Mouse (Mus musculus) thymus, adult 2 months (tissue): Measurements from ENCODE around the gene Ykt6. TPM values are rescaled to one million over a fixed set of nuclear protein-coding genes. Genes with fewer than 3 reads are reported as not detected.
"Not testable (repeated sequence)": the region's sequence is repeated elsewhere in the genome, so short reads cannot be mapped to it uniquely, and the experiment has no call there.

Source experiments
- DNase-seq: peaks from one replicate; pipeline ENCODE4 v3.0.0; 2021
- H3K27ac ChIP-seq: fragments of 200-500 bp; 2 replicates; pipeline ENCODE4 v1.5.1; 2012; ENCODE audit warnings: low read length, control low read depth; ENCODE audit not compliant: control insufficient read depth, insufficient read depth
- H3K27me3 ChIP-seq: fragments of 200-500 bp; 2 replicates; pipeline ENCODE4 v1.6.1; 2012; ENCODE audit warnings: mild to moderate bottlenecking, low read length, moderate library complexity, mixed read lengths; ENCODE audit not compliant: control insufficient read depth, insufficient read depth
- H3K36me3 ChIP-seq: fragments of 200-500 bp; 2 replicates; pipeline ENCODE4 v1.6.1; 2012; ENCODE audit warnings: mild to moderate bottlenecking, low read length, moderate library complexity; ENCODE audit not compliant: control insufficient read depth, insufficient read depth
- H3K4me1 ChIP-seq: fragments of 200-500 bp; replicated peaks from 2 replicates; pipeline ENCODE4 v1.6.1; 2012; ENCODE audit warnings: low read length; ENCODE audit not compliant: control insufficient read depth, insufficient read depth
- H3K4me3 ChIP-seq: fragments of 200-500 bp; 2 replicates; pipeline ENCODE4 v1.5.1; 2012; ENCODE audit warnings: mild to moderate bottlenecking, low read length, control low read depth, moderate library complexity; ENCODE audit not compliant: control insufficient read depth, insufficient read depth
- CTCF ChIP-seq: fragments of 200-500 bp; IDR thresholded peaks from 2 replicates; pipeline ENCODE4 v1.5.1; 2012; ENCODE audit warnings: mild to moderate bottlenecking, control low read depth, low read length, moderate library complexity, borderline replicate concordance; ENCODE audit not compliant: control insufficient read depth, poor library complexity, insufficient read depth; ENCODE audit errors: extremely low read depth
- POLR2A ChIP-seq: fragments of 200-500 bp; IDR thresholded peaks from 2 replicates; pipeline ENCODE4 v1.6.1; 2012; ENCODE audit warnings: mild to moderate bottlenecking, low read length, control low read depth, moderate library complexity; ENCODE audit not compliant: control insufficient read depth, poor library complexity, insufficient read depth; ENCODE audit errors: extremely low read depth
- WGBS: fragments of 180-500 bp; shearing (Covaris S2); methylation state at CpG from one replicate; pipeline ENCODE4 v1.1.7; 2018; 5-methylcytosine and 5-hydroxymethylcytosine counted together
- polyA plus RNA-seq: library from polyadenylated mRNA; depleted of rRNA; stranded (reverse); fragments of >200 nt; gene quantifications from 2 replicates; pipeline ENCODE4 v1.2.3, GENCODE M21; 2012; rRNA removed

The Ykt6 gene
- polyA plus RNA-seq, 1 experiment: 101 TPM

DNA sequence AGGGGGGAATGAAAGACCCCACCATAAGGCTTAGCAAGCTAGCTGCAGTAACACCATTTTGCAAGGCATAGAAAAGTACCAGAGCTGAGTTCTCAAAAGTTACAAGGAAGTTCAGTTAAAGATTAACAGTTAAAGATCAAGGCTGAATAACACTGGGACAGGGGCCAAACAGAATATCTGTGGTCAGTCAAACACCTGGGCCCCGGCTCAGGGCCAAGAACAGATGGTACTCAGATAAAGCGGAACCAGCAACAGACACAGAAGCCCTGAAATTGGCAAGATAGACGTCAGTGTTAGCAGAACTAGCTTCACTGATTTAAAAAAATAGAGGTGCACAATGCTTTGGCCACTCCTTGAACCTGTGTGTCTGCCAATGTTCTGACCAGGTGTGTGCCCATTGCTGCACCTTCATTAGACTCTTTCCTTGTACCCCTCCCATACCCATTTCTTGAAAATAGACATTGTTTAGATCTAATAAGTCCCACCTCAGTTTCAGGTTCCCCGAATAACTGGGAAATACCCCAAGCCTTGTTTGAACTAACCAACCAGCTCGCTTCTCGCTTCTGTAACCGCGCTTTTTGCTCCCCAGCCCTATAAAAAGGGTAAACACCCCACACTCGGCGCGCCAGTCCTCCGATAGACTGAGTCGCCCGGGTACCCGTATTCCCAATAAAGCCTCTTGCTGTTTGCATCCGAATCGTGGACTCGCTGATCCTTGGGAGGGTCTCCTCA is 55.4 kb downstream of the Ykt6 start:
- H3K4me1 ChIP-seq: peaks cover 12% of the 10 kb centered on the region
- H3K27me3 ChIP-seq, H3K4me3 ChIP-seq, H3K27ac ChIP-seq, DNase-seq: not testable (repeated sequence)
- WGBS: 95% methylated on average over 3 of the region's 18 CpGs
- peaks cover 12% of the 10 kb centered on the region for H3K36me3 ChIP-seq

- no peak for TF ChIP-seq CTCF
- TF ChIP-seq POLR2A: no peak
- Histone ChIP-seq H3K27ac (no peak overlapping the region), H3K36me3 (peaks cover 12% of the 10 kb centered on the region), H3K4me1 (peaks cover 20% of the 10 kb centered on the region), H3K4me3 (no peak overlapping the region), H3K27me3 (no peaks in the 10 kb centered on the region; the same call in 1 of the 2 replicates)
- 88% methylated on average over 3 of the region's 3 CpGs for WGBS
- no peak for DNase-seq
Observed at GRCm38 (mm10) chr11:6011879-6012278, 56.4 kb downstream of the Ykt6 start.

DNA sequence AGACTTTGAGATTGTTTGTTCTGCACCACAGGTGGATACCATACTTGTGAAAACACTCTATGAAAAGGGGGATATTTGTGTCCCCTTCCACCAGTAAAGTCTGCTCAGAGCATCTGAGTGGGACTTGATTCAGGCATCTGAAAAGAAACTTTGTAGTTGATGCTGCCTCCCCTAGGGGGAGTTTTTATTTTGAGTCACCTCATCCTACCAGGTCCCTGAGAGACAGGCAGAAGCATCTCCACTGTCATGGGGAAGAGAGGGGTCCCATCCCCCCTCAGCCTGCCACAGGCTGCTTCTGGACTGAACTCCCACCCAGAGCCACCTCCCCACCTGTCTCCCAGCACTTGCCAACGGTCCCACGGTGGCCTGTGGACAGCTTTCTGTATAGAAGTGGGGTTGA is 57.9 kb downstream of the Ykt6 start:
- Histone ChIP-seq H3K4me3 (no peak overlapping the region), H3K36me3 (peaks cover 12% of the 10 kb centered on the region), H3K4me1 (peaks cover 33% of the 10 kb centered on the region), H3K27me3 (no peaks in the 10 kb centered on the region; the same call in 1 of the 2 replicates), H3K27ac (no peak overlapping the region)
- 63% methylated on average over 2 of the region's 2 CpGs for WGBS
- DNase-seq: peak; percentile 57
- TF ChIP-seq CTCF (no peak), POLR2A (no peak)

DNA sequence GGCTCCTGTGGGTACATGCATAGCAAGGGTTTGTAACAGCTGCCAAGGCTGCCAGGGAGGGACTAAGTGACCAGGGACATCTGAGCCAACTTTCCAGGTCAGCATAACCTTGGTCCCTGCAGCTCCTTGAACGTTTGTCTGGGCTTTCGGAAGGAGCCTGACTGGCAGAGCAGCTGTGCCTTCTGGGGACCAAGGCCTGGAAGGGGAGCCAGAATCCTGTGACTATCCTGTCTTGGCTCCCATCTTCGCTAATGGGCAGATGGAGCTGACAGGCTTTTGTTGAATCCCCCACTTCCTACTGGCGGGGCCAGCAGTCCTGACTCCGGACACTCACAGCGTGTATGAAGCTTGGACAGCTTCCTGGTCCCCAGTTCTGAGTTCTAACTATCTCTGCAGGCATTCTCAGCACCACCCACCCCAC is 59.5 kb downstream of the Ykt6 start:
- H3K27me3 ChIP-seq: no peaks in the 10 kb centered on the region; the same call in 1 of the 2 replicates
- peaks cover 8% of the 10 kb centered on the region for H3K36me3 ChIP-seq
- TF ChIP-seq CTCF (no peak), POLR2A (no peak)
- H3K4me1 ChIP-seq: peaks cover 41% of the 10 kb centered on the region
- DNase-seq: no peak
- WGBS: 97% methylated on average over 6 of the region's 6 CpGs
- no peak overlapping the region for H3K4me3 ChIP-seq
- H3K27ac ChIP-seq: no peak overlapping the region

DNA sequence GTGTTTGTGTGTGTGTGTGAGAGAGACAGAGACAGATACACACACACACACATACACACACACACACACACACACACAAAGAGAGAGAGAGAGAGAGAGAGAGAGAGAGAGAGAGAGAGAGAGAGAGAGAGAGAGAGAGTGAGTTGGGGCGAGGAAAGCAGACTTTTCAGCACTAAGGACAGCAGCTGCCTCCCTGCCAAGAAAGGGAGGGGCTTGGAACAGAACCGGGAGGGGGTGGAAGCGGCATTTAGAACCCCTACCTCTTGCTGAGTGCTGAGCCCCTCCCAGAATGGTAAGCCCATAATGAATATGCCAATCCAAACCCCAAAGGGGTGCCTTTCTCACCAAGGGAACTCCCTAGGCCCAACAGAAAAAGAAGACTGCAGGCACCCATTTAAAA is 60.9 kb downstream of the Ykt6 start:
- Histone ChIP-seq H3K27me3 (no peaks in the 10 kb centered on the region; the same call in 1 of the 2 replicates), H3K4me1 (peaks cover 49% of the 10 kb centered on the region), H3K4me3 (no peak overlapping the region), H3K27ac (no peak overlapping the region), H3K36me3 (peaks cover 8% of the 10 kb centered on the region)
- no peak for TF ChIP-seq CTCF
- no peak for TF ChIP-seq POLR2A
- DNase-seq: peak; percentile 60
- WGBS: 5% methylated on average over 3 of the region's 3 CpGs

DNA sequence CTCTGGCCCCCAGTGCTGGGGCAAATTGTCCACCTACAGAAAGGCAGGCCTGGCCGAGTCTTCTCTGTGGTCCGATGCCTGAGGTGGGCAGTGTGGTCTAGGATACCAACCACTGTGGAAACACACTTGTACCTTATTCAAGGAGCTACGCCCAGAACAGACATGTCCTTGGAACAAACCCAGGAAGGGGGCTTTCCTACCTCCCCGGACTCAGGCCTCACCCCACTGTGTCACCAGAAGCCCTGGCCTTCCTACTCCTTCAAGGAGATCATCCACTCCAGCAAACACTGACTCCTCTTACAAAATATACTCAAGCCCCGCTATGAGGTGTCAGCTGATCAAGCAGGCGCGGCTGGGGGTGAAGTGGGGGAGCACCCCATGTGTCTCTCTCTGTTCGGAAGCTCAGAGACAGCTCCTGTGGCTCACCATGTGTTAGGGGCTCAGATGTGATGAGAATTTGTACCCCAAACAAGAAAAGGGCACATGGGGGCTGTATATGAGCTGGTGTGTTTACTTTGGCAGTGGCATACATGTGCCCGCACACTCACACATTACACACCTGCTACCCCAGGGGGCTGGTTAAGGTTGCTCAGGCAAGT is 61.4 kb downstream of the Ykt6 start:
- no peak for DNase-seq
- Histone ChIP-seq H3K36me3 (peaks cover 3% of the 10 kb centered on the region), H3K27ac (peak overlapping the region; percentile 66; the same call in 1 of the 2 replicates), H3K4me3 (no peak overlapping the region), H3K4me1 (peaks cover 49% of the 10 kb centered on the region), H3K27me3 (no peaks in the 10 kb centered on the region; the same call in 1 of the 2 replicates)
- 74% methylated on average over 9 of the region's 9 CpGs for WGBS
- TF ChIP-seq CTCF: no peak
- TF ChIP-seq POLR2A: no peak

Other genes starting within 250 kb of the Ykt6 start
- 217 and 219 TPM in 2 replicates for gene Mrps24, start 240.0 kb upstream of the Ykt6 start, polyA plus RNA-seq
- 22.2 and 22.4 TPM in 2 replicates for gene Urgcp, start 193.3 kb upstream of the Ykt6 start, polyA plus RNA-seq
- gene Dbnl, start 167.2 kb upstream of the Ykt6 start, polyA plus RNA-seq: 121 and 136 TPM in 2 replicates
- 11.1 and 38.2 TPM in 2 replicates for gene Pgam2, start 152.0 kb upstream of the Ykt6 start, polyA plus RNA-seq
- 56.8 and 63.9 TPM in 2 replicates for gene Polm, start 117.7 kb upstream of the Ykt6 start, polyA plus RNA-seq
- 18.5 and 22.9 TPM in 2 replicates for gene Aebp1, start 93.7 kb upstream of the Ykt6 start, polyA plus RNA-seq
- 309 and 345 TPM in 2 replicates for gene Pold2, start 77.4 kb upstream of the Ykt6 start, polyA plus RNA-seq
- gene Myl7, start 56.9 kb upstream of the Ykt6 start, polyA plus RNA-seq: 19.3 and 68.0 TPM in 2 replicates
- gene Gck, start 5.6 kb upstream of the Ykt6 start, polyA plus RNA-seq: 0.58 and 0.68 TPM in 2 replicates
- 6.0 and 9.0 TPM in 2 replicates for gene Camk2b, start 110.7 kb downstream of the Ykt6 start, polyA plus RNA-seq
- gene A730071L15Rik, start 244.3 kb downstream of the Ykt6 start, polyA plus RNA-seq: 0.09 and 0.10 TPM in 2 replicates
- 52.1 and 62.2 TPM in 2 replicates for gene Nudcd3, start 244.7 kb downstream of the Ykt6 start, polyA plus RNA-seq